10 mouse cellular contexts compared by ENCODE assay signal in the genomic region with DNA sequence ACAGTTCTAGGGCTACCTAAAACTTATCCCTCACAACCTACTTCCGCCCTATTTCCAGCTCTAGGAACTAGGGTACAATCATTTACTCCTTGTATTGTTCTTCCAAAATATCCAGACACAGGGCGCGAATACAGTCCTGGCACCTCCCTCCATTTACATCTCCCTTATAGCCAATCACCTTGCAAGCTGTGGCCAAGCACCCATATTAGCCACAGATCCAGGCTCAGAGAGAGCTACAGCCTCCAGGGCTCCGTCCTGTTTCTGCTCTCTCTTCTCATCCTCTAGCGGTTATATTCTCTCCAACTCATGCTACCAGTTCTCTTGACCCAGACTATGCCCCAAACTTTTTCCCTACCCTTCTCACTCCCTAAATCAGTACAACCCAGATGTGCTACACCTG.
DNase-seq lines count a peak whose midpoint lies in the region; ATAC-seq and TF ChIP-seq lines count a peak whose summit lies in the region.
"Had no signal": no experiment of that assay in that cellular context is flagged by ENCODE, and none has a peak within 500 bp of the region (broad histone marks: within the 10 kb centered on the region; RNA-seq: fewer than 3 reads in every experiment).

No protein-coding gene starts in this region.

- H3K9me3 ChIP-seq in heart, embryonic 13.5 days: no peaks in the 10 kb centered on the region
- H3K9me3 ChIP-seq in hindbrain, embryonic 15.5 days: no peaks in the 10 kb centered on the region
- no peaks in the 10 kb centered on the region for H3K9me3 ChIP-seq in midbrain, embryonic 13.5 days

- H3K9ac ChIP-seq in heart, embryonic 13.5 days: no peak overlapping the region; the same call in 1 of the 2 replicates
- H3K9ac ChIP-seq in hindbrain, embryonic 15.5 days: peak overlapping the region; percentile 61
- H3K9ac ChIP-seq in midbrain, embryonic 13.5 days (replicated peaks): peak overlapping the region; percentile 64; the same call in 1 of the 2 replicates

- peaks cover 12% of the 10 kb centered on the region for H3K4me1 ChIP-seq in heart, embryonic 13.5 days
- H3K4me1 ChIP-seq in hindbrain, embryonic 15.5 days (replicated peaks): peaks cover 18% of the 10 kb centered on the region
- peaks cover 13% of the 10 kb centered on the region; the same call in 1 of the 2 replicates for H3K4me1 ChIP-seq in midbrain, embryonic 13.5 days (replicated peaks)
- no peaks in the 10 kb centered on the region for H3K4me1 ChIP-seq in cerebellum, adult 2 months (ENCODE audit: control insufficient read depth, insufficient read depth, low read length)

- no peak for TF ChIP-seq POLR2A in cerebellum, adult 2 months (IDR thresholded peaks at IDR 0.05; ENCODE audit: borderline replicate concordance, insufficient read depth, low read length)

- 39% methylated on average over 5 of the region's 5 CpGs for WGBS in heart, embryonic 13.5 days
- WGBS in hindbrain, embryonic 15.5 days: 39% methylated on average over 5 of the region's 5 CpGs
- 40% methylated on average over 5 of the region's 5 CpGs for WGBS in midbrain, embryonic 13.5 days
- 43% methylated on average over 5 of the region's 5 CpGs for WGBS in cerebellum, adult 2 months

- H3K4me3 ChIP-seq in heart, embryonic 13.5 days: peak overlapping the region; percentile 58
- peak overlapping the region; percentile 72 for H3K4me3 ChIP-seq in hindbrain, embryonic 15.5 days
- H3K4me3 ChIP-seq in midbrain, embryonic 13.5 days (replicated peaks): peak overlapping the region; percentile 51
- H3K4me3 ChIP-seq in cerebellum, adult 2 months (replicated peaks; ENCODE audit: insufficient read depth, low read depth, low read length): no peak overlapping the region

- intact Hi-C loops in heart, postnatal 36 days (cut with DNase I): no loop called here

- ATAC-seq in heart, embryonic 13.5 days (ENCODE audit: extremely low read depth, insufficient number of reproducible peaks, low FRiP score, low TSS enrichment): no peak
- peak; percentile 54; the same call in 1 of the 2 replicates for ATAC-seq in hindbrain, embryonic 15.5 days (ENCODE audit: low FRiP score, low read depth)
- ATAC-seq in midbrain, embryonic 13.5 days: no peak; the same call in 1 of the 2 replicates
- no peak for ATAC-seq in inflammation-experienced regulatory T-cells, adult 6 months

- no peak for TF ChIP-seq CTCF in cerebellum, adult 2 months (IDR thresholded peaks at IDR 0.05; ENCODE audit: borderline replicate concordance, insufficient read depth, low read depth, low read length)

- H3K4me2 ChIP-seq in heart, embryonic 13.5 days: peak overlapping the region; percentile 92
- H3K4me2 ChIP-seq in hindbrain, embryonic 15.5 days: peak overlapping the region; percentile 98
- peak overlapping the region; percentile 82 for H3K4me2 ChIP-seq in midbrain, embryonic 13.5 days (replicated peaks)

- no peak overlapping the region for H3K27ac ChIP-seq in heart, embryonic 13.5 days (replicated peaks)
- no peak overlapping the region for H3K27ac ChIP-seq in hindbrain, embryonic 15.5 days (replicated peaks)
- no peak overlapping the region for H3K27ac ChIP-seq in midbrain, embryonic 13.5 days
- no peak overlapping the region for H3K27ac ChIP-seq in cerebellum, adult 2 months (ENCODE audit: insufficient read depth, low read length)
- H3K27ac ChIP-seq: left cerebral cortex, adult 2 months had no signal

- H3K36me3 ChIP-seq in heart, embryonic 13.5 days: no peaks in the 10 kb centered on the region
- H3K36me3 ChIP-seq in hindbrain, embryonic 15.5 days: no peaks in the 10 kb centered on the region
- H3K36me3 ChIP-seq in midbrain, embryonic 13.5 days: no peaks in the 10 kb centered on the region

- DNase-seq in heart, postnatal 36 days: no peak
- peak; percentile 45 for DNase-seq in ZHBTc4 (ENCODE audit: low read depth, low spot score)
- no peak for DNase-seq in cerebellum, adult 2 months
- DNase-seq in adrenal gland, adult 8-10 months: no peak
- DNase-seq: adrenal gland, postnatal 14 days had no signal

- H3K27me3 ChIP-seq in heart, embryonic 13.5 days (replicated peaks): peaks cover 26% of the 10 kb centered on the region
- no peaks in the 10 kb centered on the region for H3K27me3 ChIP-seq in hindbrain, embryonic 15.5 days
- H3K27me3 ChIP-seq in midbrain, embryonic 13.5 days: peaks cover 9% of the 10 kb centered on the region; the same call in 1 of the 2 replicates
- H3K27me3 ChIP-seq in cerebellum, adult 2 months (ENCODE audit: control insufficient read depth, insufficient read depth, low read length): no peaks in the 10 kb centered on the region
